Mouse (Mus musculus) heart, embryonic 12.5 days (tissue): Measurements from ENCODE around the gene Olfr877. TPM values are rescaled to one million over a fixed set of nuclear protein-coding genes. Genes with fewer than 3 reads are reported as not detected.

Source experiments
- ATAC-seq: fragments of 200-750 bp; cut with Nextera tagmentation; 2 replicates; pipeline ENCODE4 v1.8.0; 2017; ENCODE audit warnings: moderate TSS enrichment, moderate library complexity; ENCODE audit not compliant: insufficient number of reproducible peaks, low FRiP score
- H3K27ac ChIP-seq: fragments of 300-500 bp; sonication (generic); 2 replicates; pipeline ENCODE4 v1.5.1; 2016; ENCODE audit warnings: mild to moderate bottlenecking, moderate library complexity; ENCODE audit not compliant: poor library complexity, severe bottlenecking
- H3K27me3 ChIP-seq: fragments of 300-500 bp; sonication (generic); replicated peaks from 2 replicates; pipeline ENCODE4 v1.6.1; 2016; ENCODE audit warnings: mild to moderate bottlenecking, moderate library complexity
- H3K36me3 ChIP-seq: fragments of 300-500 bp; sonication (generic); 2 replicates; pipeline ENCODE4 v1.6.1; 2016; ENCODE audit warnings: mild to moderate bottlenecking, moderate library complexity
- H3K4me1 ChIP-seq: fragments of 300-500 bp; sonication (generic); replicated peaks from 2 replicates; pipeline ENCODE4 v1.6.1; 2016; ENCODE audit warnings: mild to moderate bottlenecking
- H3K4me2 ChIP-seq: fragments of 300-500 bp; sonication (generic); 2 replicates; pipeline ENCODE4 v1.6.1; 2016; ENCODE audit warnings: mild to moderate bottlenecking, moderate library complexity
- H3K4me3 ChIP-seq: fragments of 300-500 bp; sonication (generic); 2 replicates; pipeline ENCODE4 v1.5.1; 2016; ENCODE audit warnings: mild to moderate bottlenecking
- H3K9ac ChIP-seq: fragments of 300-500 bp; sonication (generic); 2 replicates; pipeline ENCODE4 v1.6.1; 2016; ENCODE audit warnings: mild to moderate bottlenecking, moderate library complexity
- H3K9me3 ChIP-seq: fragments of 300-500 bp; sonication (generic); replicated peaks from 2 replicates; pipeline ENCODE4 v1.6.1; 2016; ENCODE audit warnings: mild to moderate bottlenecking, moderate library complexity
- WGBS: fragments of 180-500 bp; shearing (Covaris S2); methylation state at CpG from one replicate; pipeline ENCODE4 v1.1.7; 2016; 5-methylcytosine and 5-hydroxymethylcytosine counted together
- polyA plus RNA-seq: library from polyadenylated mRNA; unstranded; fragments of >200 nt; fragmentation: Nextera tagmentation; extraction: Ambion mirVana; gene quantifications from 2 replicates; pipeline ENCODE4 v1.2.1, GENCODE M21; 2016

The Olfr877 gene
- polyA plus RNA-seq = not detected in 2 replicates

DNA sequence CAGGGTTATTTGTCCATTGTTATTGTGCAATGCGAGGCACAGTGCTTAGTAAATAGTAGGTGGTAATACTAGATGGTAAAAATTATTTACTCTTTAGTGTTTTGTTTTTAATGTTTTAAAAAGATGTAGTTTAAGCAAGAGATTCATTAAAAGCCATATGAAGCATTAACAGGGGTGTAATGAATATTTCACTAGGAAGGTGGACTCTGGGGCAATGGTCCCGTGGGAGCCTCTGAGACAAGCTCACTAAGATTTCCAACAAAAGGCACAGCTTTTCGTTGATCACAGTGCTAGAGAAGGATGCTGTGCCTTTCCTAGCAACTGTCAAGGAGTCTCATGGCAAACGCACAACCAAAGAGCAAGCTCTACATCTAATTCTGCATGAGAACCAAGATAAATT is at the start of gene Olfr877:
Gene Olfr877 (plus strand): TSS at position 301 of the 400 bp plus-strand sequence.
- Histone ChIP-seq H3K4me1 (no peaks in the 10 kb centered on the region), H3K27ac (no peak within 1 kb of the TSS), H3K36me3 (no peaks in the 10 kb centered on the region), H3K9me3 (no peaks in the 10 kb centered on the region), H3K4me3 (no peak within 1 kb of the TSS), H3K9ac (no peak within 1 kb of the TSS), H3K4me2 (no peak within 1 kb of the TSS), H3K27me3 (no peaks in the 10 kb centered on the region)
- 77% methylated on average over 4 of the region's 4 CpGs for WGBS
- no peak for ATAC-seq

DNA sequence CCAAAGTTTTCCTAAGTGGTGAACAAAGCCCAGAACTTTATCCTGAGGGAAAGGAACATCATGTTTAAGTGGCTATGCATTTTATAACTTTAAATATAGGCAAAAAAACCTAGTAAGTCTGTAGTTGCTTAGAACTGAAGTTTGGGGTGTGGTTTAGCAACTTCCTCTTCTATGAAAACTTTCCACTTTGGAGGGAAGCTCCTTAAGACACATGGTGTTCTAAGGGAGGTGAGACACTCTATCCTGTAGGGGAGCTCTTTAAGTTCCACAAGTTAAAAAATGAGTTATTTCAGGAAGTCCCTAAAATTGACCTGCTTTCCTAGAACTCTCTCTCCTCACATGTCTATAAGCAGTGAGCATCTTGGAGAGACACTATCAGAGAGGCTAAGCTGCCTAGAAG is 46.8 kb upstream of the Olfr877 start:
- no peaks in the 10 kb centered on the region for H3K27me3 ChIP-seq
- no peak overlapping the region for H3K4me3 ChIP-seq
- no peak overlapping the region for H3K27ac ChIP-seq
- no peaks in the 10 kb centered on the region for H3K9me3 ChIP-seq
- no peak overlapping the region for H3K9ac ChIP-seq
- no peak for ATAC-seq
- 0 out of 2 replicates have a peak, but pooled peaks cover 3% of the 10 kb centered on the region for H3K4me1 ChIP-seq
- H3K36me3 ChIP-seq = no peaks in the 10 kb centered on the region
- no peak overlapping the region for H3K4me2 ChIP-seq

DNA sequence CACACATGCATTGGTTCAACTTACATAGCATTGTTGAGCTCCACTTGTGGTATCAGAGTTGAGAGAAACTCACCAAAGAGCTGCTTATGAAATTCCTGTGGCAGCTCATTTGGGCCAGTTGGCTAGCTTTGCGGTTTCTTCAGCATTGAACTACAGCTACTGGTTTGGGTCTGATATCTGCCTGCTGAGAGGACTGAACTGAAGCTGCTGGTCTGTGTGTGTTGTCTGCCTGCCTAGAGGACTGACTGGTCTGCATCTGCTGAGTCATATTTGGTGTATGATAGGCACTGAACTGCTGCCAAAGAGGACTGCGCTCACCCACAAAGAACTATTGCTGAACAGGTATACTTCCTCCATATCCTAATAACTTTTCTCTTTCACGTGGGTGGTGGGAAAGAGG is 45.6 kb upstream of the Olfr877 start:
- no peak overlapping the region for H3K27ac ChIP-seq
- no peak for ATAC-seq
- no peaks in the 10 kb centered on the region for H3K9me3 ChIP-seq
- no peak overlapping the region for H3K9ac ChIP-seq
- no peaks in the 10 kb centered on the region for H3K36me3 ChIP-seq
- WGBS = 85% methylated on average over 3 of the region's 3 CpGs
- H3K4me3 ChIP-seq = no peak overlapping the region
- H3K4me1 ChIP-seq = 0 out of 2 replicates have a peak, but pooled peaks cover 3% of the 10 kb centered on the region
- H3K27me3 ChIP-seq = no peaks in the 10 kb centered on the region
- no peak overlapping the region for H3K4me2 ChIP-seq

DNA sequence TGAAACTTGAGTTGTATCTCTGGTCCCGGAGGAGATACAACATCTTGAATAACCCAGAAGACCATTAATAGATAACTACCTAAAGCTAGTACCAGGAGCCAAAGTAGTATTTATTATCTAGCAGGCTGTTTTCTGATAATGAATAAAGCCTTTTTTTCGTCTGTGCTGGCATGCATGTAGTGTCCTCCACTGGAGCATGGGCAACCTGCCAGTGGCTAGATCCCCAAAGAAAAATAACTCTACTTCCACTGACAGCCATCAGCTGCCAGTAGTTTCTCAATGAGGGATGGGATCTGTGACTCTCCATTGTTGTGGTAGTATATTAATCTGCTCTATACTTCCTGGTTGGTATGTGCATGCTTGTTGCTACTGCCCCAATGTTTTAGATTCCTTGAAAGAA is 45.1 kb upstream of the Olfr877 start:
- Histone ChIP-seq H3K9me3 (no peaks in the 10 kb centered on the region), H3K27ac (no peak overlapping the region), H3K4me3 (no peak overlapping the region), H3K27me3 (no peaks in the 10 kb centered on the region), H3K4me2 (no peak overlapping the region), H3K9ac (no peak overlapping the region), H3K4me1 (0 out of 2 replicates have a peak, but pooled peaks cover 3% of the 10 kb centered on the region), H3K36me3 (no peaks in the 10 kb centered on the region)
- 43% methylated on average over 2 of the region's 2 CpGs for WGBS
- no peak for ATAC-seq

DNA sequence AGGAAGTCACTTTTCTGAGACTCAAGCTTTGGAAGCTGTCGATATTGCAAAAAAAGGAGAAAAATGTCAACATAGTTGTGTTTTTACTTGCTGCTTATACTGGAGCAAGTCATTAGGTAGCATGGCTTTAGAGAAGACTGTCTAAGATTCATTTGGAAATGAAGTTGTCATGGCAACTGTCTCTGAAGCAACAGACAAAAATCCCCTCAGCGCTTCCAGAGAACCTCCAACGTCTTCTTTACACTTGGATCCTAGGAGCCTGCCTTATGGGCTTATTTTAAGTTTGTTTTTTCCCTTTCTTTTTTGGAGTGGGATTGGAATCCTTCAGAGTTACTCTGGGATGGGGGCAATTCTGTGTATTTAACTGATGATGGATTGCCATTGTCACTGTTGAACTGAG is 39.4 kb upstream of the Olfr877 start:
- Histone ChIP-seq H3K36me3 (no peaks in the 10 kb centered on the region), H3K9ac (no peak overlapping the region), H3K4me2 (no peak overlapping the region), H3K4me3 (no peak overlapping the region), H3K27ac (no peak overlapping the region), H3K4me1 (no peaks in the 10 kb centered on the region), H3K27me3 (no peaks in the 10 kb centered on the region), H3K9me3 (no peaks in the 10 kb centered on the region)
- 81% methylated on average over 3 of the region's 3 CpGs for WGBS
- no peak for ATAC-seq

DNA sequence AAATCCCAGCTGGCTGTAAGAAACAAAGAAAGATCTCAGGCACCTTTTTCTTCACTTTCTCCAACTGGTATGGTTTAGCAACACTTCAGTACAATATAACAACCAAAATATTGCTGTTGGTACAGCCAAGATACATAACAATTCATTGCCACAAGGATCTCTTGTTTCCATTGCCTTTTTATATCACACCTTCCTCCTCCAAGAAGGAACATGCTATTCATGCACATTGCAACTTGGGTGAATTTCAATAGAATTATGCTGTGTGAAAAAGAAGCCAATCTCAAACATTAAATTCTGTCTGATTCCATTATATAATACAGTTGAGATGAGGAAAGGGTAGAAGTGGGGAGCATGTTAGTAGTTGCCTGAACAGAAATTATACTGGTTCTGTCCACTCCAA is 24.2 kb upstream of the Olfr877 start:
- no peak for ATAC-seq
- no peaks in the 10 kb centered on the region for H3K36me3 ChIP-seq
- H3K9ac ChIP-seq = no peak overlapping the region
- H3K4me1 ChIP-seq = no peaks in the 10 kb centered on the region
- no peaks in the 10 kb centered on the region for H3K9me3 ChIP-seq
- no peaks in the 10 kb centered on the region for H3K27me3 ChIP-seq
- H3K4me2 ChIP-seq = no peak overlapping the region
- H3K4me3 ChIP-seq = no peak overlapping the region
- no peak overlapping the region for H3K27ac ChIP-seq

DNA sequence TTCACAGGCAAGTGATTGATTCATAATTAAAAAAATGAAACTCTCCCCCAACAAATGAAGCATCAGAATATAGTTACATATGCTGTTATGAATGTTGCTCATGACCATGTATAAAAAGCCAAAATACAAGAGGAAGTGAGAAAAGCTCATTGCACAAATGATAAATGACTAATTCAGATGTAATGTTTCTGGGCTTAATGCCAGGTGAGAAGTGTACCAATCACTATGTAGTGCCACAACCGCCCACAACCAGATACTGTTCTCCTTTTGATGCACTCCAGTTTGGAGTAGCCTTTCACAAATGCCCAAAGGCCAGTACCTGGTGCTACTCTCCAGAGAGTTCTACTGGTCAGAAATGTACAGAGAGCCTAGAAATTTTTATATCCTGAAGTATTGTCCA is 20.7 kb upstream of the Olfr877 start:
- no peaks in the 10 kb centered on the region for H3K4me1 ChIP-seq
- ATAC-seq = no peak
- no peak overlapping the region for H3K4me2 ChIP-seq
- no peaks in the 10 kb centered on the region for H3K27me3 ChIP-seq
- H3K9me3 ChIP-seq = no peaks in the 10 kb centered on the region
- no peak overlapping the region for H3K9ac ChIP-seq
- H3K4me3 ChIP-seq = no peak overlapping the region
- WGBS = 53% methylated on average over 1 of the region's 1 CpGs
- no peaks in the 10 kb centered on the region for H3K36me3 ChIP-seq
- H3K27ac ChIP-seq = no peak overlapping the region

DNA sequence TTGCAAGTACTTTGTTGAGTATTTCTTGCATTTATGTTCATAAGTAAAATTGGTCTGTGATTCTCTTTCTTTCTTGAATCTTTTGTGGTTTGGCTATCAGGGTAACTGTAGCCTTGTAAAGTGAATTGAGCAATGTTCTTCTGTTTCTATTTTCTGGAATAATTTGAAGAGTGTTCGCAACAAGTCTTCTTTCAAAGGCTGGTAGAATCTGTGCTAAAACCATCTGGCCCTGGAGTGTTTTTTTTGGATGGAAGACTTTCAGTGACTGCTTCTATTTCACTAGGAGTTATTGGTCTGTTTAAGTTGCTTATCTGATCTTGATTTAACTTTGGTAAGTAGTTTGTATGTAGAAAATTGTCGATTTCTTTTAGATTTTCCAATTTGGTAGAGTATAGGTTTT is 4.8 kb upstream of the Olfr877 start:
- no peak overlapping the region for H3K4me2 ChIP-seq
- WGBS = 73% methylated on average over 2 of the region's 2 CpGs
- H3K9ac ChIP-seq = no peak overlapping the region

DNA sequence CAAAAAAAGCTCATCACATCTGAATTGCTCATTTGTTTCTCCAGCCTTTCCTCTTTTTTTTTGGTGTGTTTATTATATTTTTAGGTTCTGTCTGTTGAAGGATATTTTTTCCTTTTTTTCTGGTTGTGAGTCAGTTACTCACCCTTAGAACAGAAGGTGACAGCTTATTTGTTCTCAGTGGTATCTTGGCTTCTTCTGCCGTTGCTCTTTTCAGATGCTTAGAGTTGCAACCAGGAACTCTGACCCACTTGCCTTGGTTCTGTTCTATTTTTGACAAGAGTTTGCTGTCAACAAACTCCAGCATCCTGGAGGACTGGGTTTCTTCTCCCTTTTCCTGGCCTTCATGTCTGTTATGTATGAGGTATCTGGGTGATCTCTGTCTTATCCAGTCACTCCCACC is 9.3 kb downstream of the Olfr877 start:
- no peaks in the 10 kb centered on the region for H3K27me3 ChIP-seq
- no peaks in the 10 kb centered on the region for H3K9me3 ChIP-seq
- no peak overlapping the region for H3K27ac ChIP-seq
- no peaks in the 10 kb centered on the region for H3K36me3 ChIP-seq
- ATAC-seq = no peak
- H3K4me2 ChIP-seq = no peak overlapping the region
- no peak overlapping the region for H3K9ac ChIP-seq
- H3K4me1 ChIP-seq = no peaks in the 10 kb centered on the region
- WGBS = 30% methylated on average over 1 of the region's 1 CpGs
- no peak overlapping the region for H3K4me3 ChIP-seq

More for the DNA sequence above, 4.8 kb upstream of the Olfr877 start:
- H3K36me3 ChIP-seq = no peaks in the 10 kb centered on the region
- H3K4me3 ChIP-seq = no peak overlapping the region
- no peak for ATAC-seq
- H3K27me3 ChIP-seq = no peaks in the 10 kb centered on the region
- no peaks in the 10 kb centered on the region for H3K9me3 ChIP-seq
- no peaks in the 10 kb centered on the region for H3K4me1 ChIP-seq
- no peak overlapping the region for H3K27ac ChIP-seq

DNA sequence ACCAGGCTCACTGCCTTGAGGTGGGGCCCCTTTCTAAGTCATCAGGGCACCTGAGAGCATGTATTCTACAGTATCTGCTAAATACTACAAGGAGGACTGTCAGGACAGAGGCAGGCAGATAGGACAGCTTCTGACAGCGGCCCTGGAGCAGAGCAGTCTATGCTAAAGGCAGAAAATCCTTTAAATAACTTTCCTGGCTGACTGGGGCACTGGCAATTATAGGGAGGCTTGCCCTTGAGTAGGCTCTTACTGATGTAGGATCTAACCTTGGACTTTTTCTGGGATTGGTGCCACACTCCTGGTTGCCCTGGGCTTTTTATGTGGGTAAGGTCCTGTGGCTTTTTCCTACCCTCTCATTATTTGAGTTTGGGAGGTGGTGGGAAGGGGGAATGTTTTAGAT is 16.2 kb downstream of the Olfr877 start:
- ATAC-seq = no peak
- Histone ChIP-seq H3K27me3 (no peaks in the 10 kb centered on the region), H3K4me1 (0 out of 2 replicates have a peak, but pooled peaks cover 5% of the 10 kb centered on the region), H3K9ac (no peak overlapping the region), H3K27ac (no peak overlapping the region), H3K9me3 (no peaks in the 10 kb centered on the region), H3K4me2 (no peak overlapping the region), H3K4me3 (no peak overlapping the region), H3K36me3 (no peaks in the 10 kb centered on the region)
- WGBS = 29% methylated on average over 1 of the region's 1 CpGs

DNA sequence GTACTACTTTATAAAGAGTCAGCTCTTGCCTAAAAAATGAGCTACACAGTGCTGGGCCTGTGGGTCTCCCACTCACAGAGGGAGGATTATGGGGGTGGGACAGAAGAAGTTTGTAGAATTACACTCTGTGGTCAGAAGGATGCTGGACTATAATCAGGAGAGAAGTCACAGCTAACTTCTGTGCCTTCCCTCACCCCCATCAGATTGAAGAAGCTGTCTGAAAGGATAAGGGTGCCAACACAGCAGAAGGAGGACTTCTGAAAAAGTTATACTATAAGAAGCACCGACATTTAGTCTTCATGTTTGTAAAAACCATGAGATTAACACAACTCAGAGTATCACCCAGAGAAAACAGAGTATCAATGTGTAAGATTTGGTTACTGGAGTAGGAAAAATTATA is 17.0 kb downstream of the Olfr877 start:
- Histone ChIP-seq H3K4me2 (no peak overlapping the region), H3K9ac (no peak overlapping the region), H3K27ac (no peak overlapping the region), H3K9me3 (no peaks in the 10 kb centered on the region), H3K27me3 (no peaks in the 10 kb centered on the region), H3K36me3 (no peaks in the 10 kb centered on the region), H3K4me3 (no peak overlapping the region), H3K4me1 (0 out of 2 replicates have a peak, but pooled peaks cover 5% of the 10 kb centered on the region)
- no peak for ATAC-seq
- WGBS = 76% methylated on average over 1 of the region's 1 CpGs

DNA sequence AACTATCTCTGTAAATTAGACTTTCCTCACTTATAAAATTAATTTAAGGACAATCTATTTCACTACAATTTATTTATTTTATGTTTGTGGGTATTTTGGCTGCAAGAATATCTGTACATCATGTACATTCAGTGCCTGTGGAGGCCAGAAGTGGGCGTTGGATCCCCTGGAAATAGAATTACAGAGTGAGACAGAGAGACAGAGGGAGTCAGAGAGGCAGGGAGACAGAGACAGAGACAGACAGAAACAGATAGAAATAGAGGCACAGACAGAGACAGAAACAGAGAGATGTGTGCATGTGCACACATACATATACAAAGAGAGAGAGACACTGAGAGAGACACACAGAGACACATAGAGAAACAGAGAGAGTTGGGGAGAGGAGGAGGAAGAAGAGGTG is 17.5 kb downstream of the Olfr877 start:
- H3K27ac ChIP-seq = no peak overlapping the region
- 57% methylated on average over 1 of the region's 1 CpGs for WGBS
- H3K4me3 ChIP-seq = no peak overlapping the region
- no peaks in the 10 kb centered on the region for H3K9me3 ChIP-seq
- H3K36me3 ChIP-seq = no peaks in the 10 kb centered on the region
- 0 out of 2 replicates have a peak, but pooled peaks cover 5% of the 10 kb centered on the region for H3K4me1 ChIP-seq
- H3K4me2 ChIP-seq = no peak overlapping the region
- H3K27me3 ChIP-seq = no peaks in the 10 kb centered on the region
- ATAC-seq = no peak
- H3K9ac ChIP-seq = no peak overlapping the region
